Mouse (Mus musculus) induced T-regulatory cell, adult 2 months (primary cell): ENCODE data around the gene Jup.

Experiments used
- DNase-seq: peaks from one replicate; pipeline ENCODE4 v3.0.0-alpha.2; 2012; ENCODE audit warnings: low read depth

Jup gene

GRCm38 (mm10) chr11:100397600-100398389 is at the start of gene Jup:
Gene Jup, minus strand, starts transcription at chr11:100397763.
- peak; percentile 88 for DNase-seq

GRCm38 (mm10) chr11:100442625-100443024 is 45.1 kb upstream of the Jup start:
- DNase-seq: no peak

- no peak for DNase-seq
Observed at GRCm38 (mm10) chr11:100441797-100442196, 44.2 kb upstream of the Jup start, which contains the start of the genes Nt5c3b and Klhl10. Gene Nt5c3b, minus strand, starts transcription at chr11:100441808. Gene Klhl10, plus strand, starts transcription at chr11:100441917.

- DNase-seq: peak; percentile 91
Observed at GRCm38 (mm10) chr11:100440691-100441522, 43.3 kb upstream of the Jup start.

- no peak for DNase-seq
Observed at GRCm38 (mm10) chr11:100437901-100438300, 40.3 kb upstream of the Jup start.

GRCm38 (mm10) chr11:100435678-100436246 is 38.2 kb upstream of the Jup start:
- no peak for DNase-seq

GRCm38 (mm10) chr11:100432002-100432401 is 34.4 kb upstream of the Jup start:
- no peak for DNase-seq

- DNase-seq: no peak
Observed at GRCm38 (mm10) chr11:100430052-100430451, 32.5 kb upstream of the Jup start.

GRCm38 (mm10) chr11:100428612-100429199 is 31.1 kb upstream of the Jup start:
- DNase-seq: no peak

GRCm38 (mm10) chr11:100426820-100427219 is 29.3 kb upstream of the Jup start:
- no peak for DNase-seq

GRCm38 (mm10) chr11:100425851-100426250 is 28.3 kb upstream of the Jup start:
- DNase-seq: peak; percentile 62

GRCm38 (mm10) chr11:100423836-100424235 is 26.3 kb upstream of the Jup start:
- DNase-seq: no peak

GRCm38 (mm10) chr11:100421537-100421936 is 24.0 kb upstream of the Jup start:
- DNase-seq: no peak

- peak; percentile 30 for DNase-seq
Observed at GRCm38 (mm10) chr11:100414914-100415822, 17.6 kb upstream of the Jup start, which contains the start of gene Fkbp10. Gene Fkbp10, plus strand, starts transcription at chr11:100415697.

- peak; percentile 41 for DNase-seq
Observed at GRCm38 (mm10) chr11:100414021-100414913, 16.7 kb upstream of the Jup start, which contains the start of gene P3h4. Gene P3h4, minus strand, starts transcription at chr11:100414836.

- no peak for DNase-seq
Observed at GRCm38 (mm10) chr11:100413541-100413940, 16.0 kb upstream of the Jup start.

GRCm38 (mm10) chr11:100411736-100412135 is 14.2 kb upstream of the Jup start:
- DNase-seq: no peak

GRCm38 (mm10) chr11:100409686-100410085 is 12.1 kb upstream of the Jup start:
- no peak for DNase-seq

GRCm38 (mm10) chr11:100408835-100409462 is 11.4 kb upstream of the Jup start:
- no peak for DNase-seq
